Comparison of ENCODE assay signal across 22 mouse cellular contexts in genomic region chr2:4476608-4477007, GRCm38 (mm10).
DNase-seq lines count a peak whose midpoint lies in the region; ATAC-seq and TF ChIP-seq lines count a peak whose summit lies in the region.
"Had no signal": no experiment of that assay in that cellular context is flagged by ENCODE, and none has a peak within 500 bp of the region (broad histone marks: within the 10 kb centered on the region; RNA-seq: fewer than 3 reads in every experiment).

No protein-coding gene starts in this region.

- WGBS in heart, embryonic 10.5 days: 83% methylated on average over 5 of the region's 5 CpGs
- WGBS in lung, embryonic 14.5 days: 83% methylated on average over 5 of the region's 5 CpGs
- WGBS in lung, adult 2 months: 74% methylated on average over 5 of the region's 5 CpGs
- WGBS in limb, embryonic 13.5 days: 80% methylated on average over 5 of the region's 5 CpGs

- H3K9ac ChIP-seq in lung, embryonic 14.5 days: no peak overlapping the region
- H3K9ac ChIP-seq in limb, embryonic 13.5 days: no peak overlapping the region
- H3K9ac ChIP-seq: embryonic facial prominence, embryonic 13.5 days; forebrain, embryonic 15.5 days; hindbrain, embryonic 15.5 days; liver, embryonic 13.5 days had no signal

- no peak for TF ChIP-seq POLR2A in lung, adult 2 months (IDR thresholded peaks at IDR 0.05; ENCODE audit: borderline replicate concordance, extremely low read depth, low read depth, low read length)
- no peak for TF ChIP-seq POLR2A in embryonic fibroblast, embryonic 13.5 days (IDR thresholded peaks at IDR 0.05; ENCODE audit: low read depth, low read length)

- no peak for DNase-seq in heart, embryonic 10.5 days (ENCODE audit: low spot score)
- DNase-seq in heart, adult 8-10 months (ENCODE audit: low spot score): no peak
- DNase-seq in lung, embryonic 14.5 days: no peak
- DNase-seq in lung, adult 2 months: no peak
- no peak for DNase-seq in thymus, postnatal 4 days
- DNase-seq in urinary bladder, postnatal 4 days (ENCODE audit: low spot score in 2 of 2): no peak
- DNase-seq: B cell, adult 2 months; cerebellum, adult 11-12 months; gastrocnemius, postnatal 25 days; kidney, adult 9 months; kidney, postnatal 25 days; liver, embryonic 13.5 days; thymus, adult 18-20 months had no signal

- no peak for ATAC-seq in lung, embryonic 14.5 days (ENCODE audit: insufficient read depth)
- ATAC-seq in limb, embryonic 13.5 days (ENCODE audit: low FRiP score, low read depth): no peak
- ATAC-seq: forebrain, embryonic 15.5 days had no signal

- H3K9me3 ChIP-seq in heart, embryonic 10.5 days: no peaks in the 10 kb centered on the region
- no peaks in the 10 kb centered on the region for H3K9me3 ChIP-seq in lung, embryonic 14.5 days (ENCODE audit: low read depth, low read length)
- no peaks in the 10 kb centered on the region for H3K9me3 ChIP-seq in limb, embryonic 13.5 days
- H3K9me3 ChIP-seq: embryonic facial prominence, embryonic 13.5 days; forebrain, embryonic 15.5 days; G1E; hindbrain, embryonic 15.5 days; liver, embryonic 13.5 days had no signal

- H3K4me3 ChIP-seq in heart, embryonic 10.5 days: no peak overlapping the region
- no peak overlapping the region for H3K4me3 ChIP-seq in lung, embryonic 14.5 days (ENCODE audit: low read depth, low read length)
- H3K4me3 ChIP-seq in lung, adult 2 months (replicated peaks; ENCODE audit: extremely low read depth, low read depth, low read length): no peak overlapping the region
- H3K4me3 ChIP-seq in embryonic fibroblast, embryonic 13.5 days (ENCODE audit: insufficient read depth, low read length): no peak overlapping the region
- H3K4me3 ChIP-seq in limb, embryonic 13.5 days: no peak overlapping the region
- H3K4me3 ChIP-seq: embryonic facial prominence, embryonic 13.5 days; forebrain, embryonic 15.5 days; hindbrain, embryonic 15.5 days; layer of hippocampus, adult 2 months; liver, embryonic 13.5 days had no signal

- TF ChIP-seq CTCF in lung, embryonic 14.5 days (IDR thresholded peaks at IDR 0.05; ENCODE audit: low read depth): no peak
- no peak for TF ChIP-seq CTCF in lung, adult 2 months (IDR thresholded peaks at IDR 0.05; ENCODE audit: insufficient read depth, low read length)
- no peak for TF ChIP-seq CTCF in embryonic fibroblast, embryonic 13.5 days (IDR thresholded peaks at IDR 0.05; ENCODE audit: borderline replicate concordance, insufficient read depth, low read length)

- H3K4me1 ChIP-seq in heart, embryonic 10.5 days: peaks cover 41% of the 10 kb centered on the region
- H3K4me1 ChIP-seq in lung, embryonic 14.5 days (ENCODE audit: insufficient read depth): peaks cover 7% of the 10 kb centered on the region
- H3K4me1 ChIP-seq in lung, adult 2 months (ENCODE audit: control insufficient read depth, insufficient read depth, low read length): peaks cover 16% of the 10 kb centered on the region
- peaks cover 31% of the 10 kb centered on the region for H3K4me1 ChIP-seq in embryonic fibroblast, embryonic 13.5 days (ENCODE audit: control insufficient read depth, insufficient read depth, low read length)
- peaks cover 53% of the 10 kb centered on the region for H3K4me1 ChIP-seq in limb, embryonic 13.5 days

- H3K27me3 ChIP-seq in heart, embryonic 10.5 days (ENCODE audit: insufficient read depth, poor library complexity, severe bottlenecking): no peaks in the 10 kb centered on the region
- no peaks in the 10 kb centered on the region for H3K27me3 ChIP-seq in lung, embryonic 14.5 days (ENCODE audit: insufficient read depth, low read length)
- no peaks in the 10 kb centered on the region for H3K27me3 ChIP-seq in limb, embryonic 13.5 days
- H3K27me3 ChIP-seq: CH12.LX; embryonic facial prominence, embryonic 13.5 days; forebrain, embryonic 15.5 days; hindbrain, embryonic 15.5 days; liver, embryonic 13.5 days had no signal

- H3K36me3 ChIP-seq in heart, embryonic 10.5 days: peaks cover 3% of the 10 kb centered on the region; the same call in 1 of the 2 replicates
- peaks cover 10% of the 10 kb centered on the region for H3K36me3 ChIP-seq in lung, embryonic 14.5 days (ENCODE audit: insufficient read depth)
- H3K36me3 ChIP-seq in limb, embryonic 13.5 days: peaks cover 44% of the 10 kb centered on the region
- H3K36me3 ChIP-seq: G1E; hindbrain, embryonic 15.5 days; liver, embryonic 13.5 days had no signal

- H3K4me2 ChIP-seq in lung, embryonic 14.5 days: no peak overlapping the region
- no peak overlapping the region for H3K4me2 ChIP-seq in limb, embryonic 13.5 days (replicated peaks)
- H3K4me2 ChIP-seq: embryonic facial prominence, embryonic 13.5 days; forebrain, embryonic 15.5 days; hindbrain, embryonic 15.5 days; liver, embryonic 13.5 days; midbrain, embryonic 11.5 days had no signal

- H3K27ac ChIP-seq in heart, embryonic 10.5 days: peak overlapping the region; percentile 33; the same call in 1 of the 2 replicates
- H3K27ac ChIP-seq in lung, embryonic 14.5 days (ENCODE audit: low read depth): peak overlapping the region; percentile 24; the same call in 1 of the 2 replicates
- H3K27ac ChIP-seq in embryonic fibroblast, embryonic 13.5 days (ENCODE audit: insufficient read depth, low read length): peak overlapping the region; percentile 97
- H3K27ac ChIP-seq in limb, embryonic 13.5 days: peak overlapping the region; percentile 33; the same call in 1 of the 2 replicates
- H3K27ac ChIP-seq: embryonic facial prominence, embryonic 13.5 days; forebrain, embryonic 15.5 days; hindbrain, embryonic 15.5 days; layer of hippocampus, adult 2 months; liver, embryonic 13.5 days had no signal

Comparison
In these comparisons a context has a peak if more than half of its experiments do, and no peak if none do; other contexts are left out.
1. H3K27ac ChIP-seq: peak in every context shown above with its lines; median percentile 97 in embryonic fibroblast, embryonic 13.5 days; 33 in heart, embryonic 10.5 days; 33 in limb, embryonic 13.5 days; 24 in lung, embryonic 14.5 days.